Mouse (Mus musculus) lung, adult 10 weeks (tissue): ENCODE measurements around the gene Dtx1. TPM values are rescaled to one million over a fixed set of nuclear protein-coding genes. Genes with fewer than 3 reads are reported as not detected.

ENCODE experiments used
- polyA plus RNA-seq: library from polyadenylated mRNA; stranded (reverse); fragments of 350-450 nt; fragmentation: Illumina TruSeq; extraction: RNeasy Lipid Tissue Mini Kit (QIAGEN cat#74804); gene quantifications from one replicate; pipeline ENCODE4 v1.2.3, GENCODE M21; 2014; ENCODE audit warnings: low read depth, low replicate concordance; ENCODE audit not compliant: insufficient read depth

The Dtx1 gene
- polyA plus RNA-seq: 4.4 TPM

GRCm38 (mm10) chr5:120711827-120712226, at the start of gene Dtx1:
Dtx1 (minus strand) TSS chr5:120711927.

GRCm38 (mm10) chr5:120749688-120750087, 38.0 kb upstream of the Dtx1 start, which contains the start of gene Oas2:
Oas2 (minus strand) TSS chr5:120749853.

GRCm38 (mm10) chr5:120648569-120649373, 63.0 kb downstream of the Dtx1 start, which contains the start of gene Rasal1:
Rasal1 (plus strand) TSS chr5:120648812.

GRCm38 (mm10) chr5:120634131-120634530, 77.6 kb downstream of the Dtx1 start, which contains the start of gene Cfap73:
Cfap73 (minus strand) TSS chr5:120634235.

Other genes starting within 250 kb of the Dtx1 start
- gene Sdsl, start 239.1 kb downstream of the Dtx1 start, polyA plus RNA-seq: 1.1 TPM
- gene Sds, start 235.4 kb downstream of the Dtx1 start, polyA plus RNA-seq: 0.66 TPM
- 14.2 TPM for gene Plbd2, start 208.3 kb downstream of the Dtx1 start, polyA plus RNA-seq
- gene Slc8b1, start 200.8 kb downstream of the Dtx1 start, polyA plus RNA-seq: 12.8 TPM
- gene Tpcn1, start 123.3 kb downstream of the Dtx1 start, polyA plus RNA-seq: 12.5 TPM
- gene Iqcd, start 122.9 kb downstream of the Dtx1 start, polyA plus RNA-seq: 1.7 TPM
- 7.6 TPM for gene Rita1, start 99.3 kb downstream of the Dtx1 start, polyA plus RNA-seq
- gene Ddx54, start 99.2 kb downstream of the Dtx1 start, polyA plus RNA-seq: 18.2 TPM
- gene Cfap73, start 77.7 kb downstream of the Dtx1 start, polyA plus RNA-seq: 0.83 TPM
- gene Rasal1, start 63.1 kb downstream of the Dtx1 start, polyA plus RNA-seq: 0.45 TPM
- gene Oas2, start 37.9 kb upstream of the Dtx1 start, polyA plus RNA-seq: 2.7 TPM
- 1.0 TPM for gene Oas3, start 65.7 kb upstream of the Dtx1 start, polyA plus RNA-seq
- gene Oas1e, start 83.6 kb upstream of the Dtx1 start, polyA plus RNA-seq: not detected
- gene Oas1c, start 100.6 kb upstream of the Dtx1 start, polyA plus RNA-seq: 3.5 TPM
- not detected for gene Oas1f, start 135.4 kb upstream of the Dtx1 start, polyA plus RNA-seq
- gene Oas1h, start 149.5 kb upstream of the Dtx1 start, polyA plus RNA-seq: not detected
- gene Oas1g, start 175.7 kb upstream of the Dtx1 start, polyA plus RNA-seq: 2.8 TPM
- gene Oas1a, start 195.6 kb upstream of the Dtx1 start, polyA plus RNA-seq: 11.5 TPM
- not detected for gene Oas1d, start 202.6 kb upstream of the Dtx1 start, polyA plus RNA-seq